9 mouse cellular contexts compared by ENCODE assay signal in genomic region chr7:130964686-130965085, GRCm38 (mm10). TPM values are rescaled to one million over a fixed set of nuclear protein-coding genes. Genes with fewer than 3 reads are reported as not detected.
DNase-seq lines count a peak whose midpoint lies in the region; ATAC-seq and TF ChIP-seq lines count a peak whose summit lies in the region.
"Had no signal": no experiment of that assay in that cellular context is flagged by ENCODE, and none has a peak within 500 bp of the region (broad histone marks: within the 10 kb centered on the region; RNA-seq: fewer than 3 reads in every experiment).

No protein-coding gene starts in this region.

- no peaks in the 10 kb centered on the region for H3K4me1 ChIP-seq in hindbrain, postnatal 0 days (ENCODE audit: insufficient read depth, low read length)
- H3K4me1 ChIP-seq in hindbrain, embryonic 14.5 days (replicated peaks; ENCODE audit: control insufficient read depth, insufficient read depth, low read length), result no peaks in the 10 kb centered on the region
- peaks cover 8% of the 10 kb centered on the region; the same call in 1 of the 2 replicates for H3K4me1 ChIP-seq in kidney, embryonic 14.5 days (ENCODE audit: control insufficient read depth, insufficient read depth, low read length)

- H3K27ac ChIP-seq in hindbrain, postnatal 0 days, result 0 out of 2 replicates have a peak overlapping the region, but pooled peaks have one; percentile 72
- no peak overlapping the region for H3K27ac ChIP-seq in hindbrain, embryonic 14.5 days
- H3K27ac ChIP-seq in kidney, embryonic 14.5 days (ENCODE audit: low read depth, low read length), result 0 out of 2 replicates have a peak overlapping the region, but pooled peaks have one; percentile 14
- H3K27ac ChIP-seq: liver, embryonic 14.5 days had no signal

- no peak overlapping the region for H3K4me3 ChIP-seq in hindbrain, postnatal 0 days (ENCODE audit: low read length)
- no peak overlapping the region for H3K4me3 ChIP-seq in hindbrain, embryonic 14.5 days (replicated peaks; ENCODE audit: low read length)
- no peak overlapping the region for H3K4me3 ChIP-seq in kidney, embryonic 14.5 days (ENCODE audit: low read length)

- no peak overlapping the region for H3K4me2 ChIP-seq in hindbrain, postnatal 0 days (ENCODE audit: low read depth, low read length)
- no peak overlapping the region for H3K4me2 ChIP-seq in hindbrain, embryonic 14.5 days (replicated peaks)
- no peak overlapping the region for H3K4me2 ChIP-seq in kidney, embryonic 14.5 days (replicated peaks; ENCODE audit: low read depth, low read length)

- H3K36me3 ChIP-seq in hindbrain, postnatal 0 days (ENCODE audit: insufficient read depth, low read length), result no peaks in the 10 kb centered on the region
- H3K36me3 ChIP-seq in hindbrain, embryonic 14.5 days (replicated peaks; ENCODE audit: control insufficient read depth, insufficient read depth), result no peaks in the 10 kb centered on the region
- H3K36me3 ChIP-seq in kidney, embryonic 14.5 days (ENCODE audit: control insufficient read depth, insufficient read depth, low read length), result no peaks in the 10 kb centered on the region

- no peaks in the 10 kb centered on the region for H3K9me3 ChIP-seq in hindbrain, postnatal 0 days (ENCODE audit: low read length)
- no peaks in the 10 kb centered on the region for H3K9me3 ChIP-seq in hindbrain, embryonic 14.5 days (ENCODE audit: control insufficient read depth, low read length)
- no peaks in the 10 kb centered on the region for H3K9me3 ChIP-seq in kidney, embryonic 14.5 days (ENCODE audit: control insufficient read depth, low read length)

- no peak overlapping the region for H3K9ac ChIP-seq in hindbrain, postnatal 0 days (replicated peaks; ENCODE audit: low read length)
- H3K9ac ChIP-seq in hindbrain, embryonic 14.5 days, result no peak overlapping the region
- no peak overlapping the region for H3K9ac ChIP-seq in kidney, embryonic 14.5 days (ENCODE audit: low read depth, low read length)
- H3K9ac ChIP-seq: liver, embryonic 14.5 days had no signal

- WGBS in hindbrain, postnatal 0 days, result 38% methylated on average over 5 of the region's 5 CpGs
- WGBS in hindbrain, embryonic 14.5 days, result 65% methylated on average over 5 of the region's 5 CpGs
- WGBS in kidney, embryonic 14.5 days, result 37% methylated on average over 5 of the region's 5 CpGs

- no peak for TF ChIP-seq CTCF in hindbrain, postnatal 0 days (IDR thresholded peaks at IDR 0.05; ENCODE audit: low read depth)

- no peaks in the 10 kb centered on the region for H3K27me3 ChIP-seq in hindbrain, postnatal 0 days (ENCODE audit: insufficient read depth, low read length)
- no peaks in the 10 kb centered on the region for H3K27me3 ChIP-seq in hindbrain, embryonic 14.5 days (ENCODE audit: control insufficient read depth, insufficient read depth, low read length)
- no peaks in the 10 kb centered on the region for H3K27me3 ChIP-seq in kidney, embryonic 14.5 days (ENCODE audit: control insufficient read depth, insufficient read depth, low read length)

- peak; percentile 59 for DNase-seq in hindbrain, postnatal 0 days (ENCODE audit: low spot score)
- DNase-seq in hindbrain, embryonic 14.5 days (ENCODE audit: low spot score), result no peak
- DNase-seq in cerebellum, adult 11 months, result peak; percentile 54
- peak; percentile 57 for DNase-seq in gonadal fat pad, adult 2 months (ENCODE audit: low read depth)
- DNase-seq in mesoderm, embryonic 11.5 days (ENCODE audit: low read depth, low spot score), result peak; percentile 26
- no peak for DNase-seq in thymus, postnatal 10 days (ENCODE audit: low spot score in 2 of 2)
- no peak for DNase-seq in layer of hippocampus, postnatal 14 days (ENCODE audit: low spot score in 2 of 2)

- ATAC-seq in hindbrain, postnatal 0 days, result no peak
- ATAC-seq in hindbrain, embryonic 14.5 days (ENCODE audit: low FRiP score), result no peak
- ATAC-seq in kidney, embryonic 14.5 days (ENCODE audit: low FRiP score, low TSS enrichment), result peak; percentile 76

RNA-seq across cellular contexts. Expression of gene Htra1, which starts 28.8 kb away (rescaled TPM):
- 58.0 and 58.7 TPM in 2 replicates for total RNA-seq in hindbrain, postnatal 0 days (2014; rRNA removed)
- polyA plus RNA-seq in hindbrain, postnatal 0 days (2015; fragmentation: Nextera tagmentation; extraction: Ambion mirVana), result 49.4 and 55.0 TPM in 2 replicates
- polyA plus RNA-seq in hindbrain, embryonic 14.5 days (2014; fragmentation: Nextera tagmentation; extraction: Ambion mirVana), result 18.9 and 22.9 TPM in 2 replicates
- polyA plus RNA-seq in gonadal fat pad, adult 2 months (2012; rRNA removed), result 112 and 124 TPM in 2 replicates
- 2.0 and 3.0 TPM in 2 replicates for polyA plus RNA-seq in kidney, embryonic 14.5 days (2014; fragmentation: Nextera tagmentation; extraction: Ambion mirVana)
- total RNA-seq in layer of hippocampus, postnatal 14 days (2021), result 100 to 1,000 TPM; 304 to 349 TPM

Comparison
In these comparisons a context has a peak if more than half of its experiments do, and no peak if none do; other contexts are left out.
1. DNase-seq: peak in hindbrain, postnatal 0 days (single experiment), cerebellum, adult 11 months (single experiment), gonadal fat pad, adult 2 months (single experiment) and mesoderm, embryonic 11.5 days (single experiment); none in hindbrain, embryonic 14.5 days (single experiment), thymus, postnatal 10 days (0 of 2) and layer of hippocampus, postnatal 14 days (0 of 2).